Mouse (Mus musculus) heart, adult 2 months (tissue): ENCODE measurements around the gene Rtca.

ENCODE experiments used
- CTCF ChIP-seq: fragments of 200-600 bp; IDR thresholded peaks from 2 replicates; pipeline ENCODE4 v1.8.1; 2022; ENCODE audit warnings: antibody characterized with exemption, mild to moderate bottlenecking, moderate library complexity
- POLR2A ChIP-seq: fragments of 200-500 bp; IDR thresholded peaks from 2 replicates; pipeline ENCODE4 v1.6.1; 2011; ENCODE audit warnings: mild to moderate bottlenecking, low read depth, low read length, control low read depth; ENCODE audit not compliant: insufficient read depth

- no peak for TF ChIP-seq CTCF
- TF ChIP-seq POLR2A: no peak
Measured at GRCm38 (mm10) chr3:116461053-116461452, 47.0 kb downstream of the Rtca start.
